Mouse (Mus musculus) frontal cortex, postnatal 25 days (tissue): ENCODE data around the gene Lpar2.

Source experiments
- DNase-seq, 2 experiments: peaks; one replicate each; pipeline ENCODE4 v3.0.0; 2022; ENCODE audit warnings: low spot score in 2 of 2

Lpar2 gene

GRCm38 (mm10) chr8:69822386-69823191 is at the start of gene Lpar2:
Gene Lpar2, plus strand, starts transcription at chr8:69822429.
- DNase-seq = no peak

- peak; percentile 68 to 78 for DNase-seq
These were observed 47.6 kb upstream of the Lpar2 start, which contains the start of gene Gm20422 for GRCm38 (mm10) chr8:69774503-69775148. Gene Gm20422, minus strand, starts transcription at chr8:69774886.

- no peak for DNase-seq
These were observed 47.1 kb upstream of the Lpar2 start for GRCm38 (mm10) chr8:69775149-69775534.

GRCm38 (mm10) chr8:69777111-69777510 is 45.1 kb upstream of the Lpar2 start:
- DNase-seq = no peak

- DNase-seq = no peak
These were observed 33.1 kb upstream of the Lpar2 start for GRCm38 (mm10) chr8:69789105-69789504.

GRCm38 (mm10) chr8:69789731-69790130 is 32.5 kb upstream of the Lpar2 start:
- DNase-seq = no peak

GRCm38 (mm10) chr8:69790364-69790763 is 31.9 kb upstream of the Lpar2 start:
- DNase-seq = no peak

- peak; percentile 80 to 81 for DNase-seq
These were observed 31.4 kb upstream of the Lpar2 start, which contains the start of the genes Atp13a1 and Zfp866 for GRCm38 (mm10) chr8:69790773-69791367. Gene Atp13a1, plus strand, starts transcription at chr8:69791163. Gene Zfp866, minus strand, starts transcription at chr8:69791178.

GRCm38 (mm10) chr8:69791415-69792068 is 30.7 kb upstream of the Lpar2 start:
- DNase-seq = no peak

- peak in 1 of 2 experiments; percentile 1 for DNase-seq
These were observed 28.6 kb upstream of the Lpar2 start for GRCm38 (mm10) chr8:69793666-69794065.

- DNase-seq = peak in 1 of 2 experiments; percentile 1
These were observed 28.1 kb upstream of the Lpar2 start for GRCm38 (mm10) chr8:69794096-69794495.

- no peak for DNase-seq
These were observed 27.3 kb upstream of the Lpar2 start for GRCm38 (mm10) chr8:69794901-69795300.

- DNase-seq = no peak
These were observed 25.4 kb upstream of the Lpar2 start for GRCm38 (mm10) chr8:69796721-69797345.

- no peak for DNase-seq
These were observed 24.6 kb upstream of the Lpar2 start for GRCm38 (mm10) chr8:69797661-69798060.

GRCm38 (mm10) chr8:69799261-69799660 is 23.0 kb upstream of the Lpar2 start:
- DNase-seq = peak in 1 of 2 experiments; percentile 2

- peak in 1 of 2 experiments; percentile 1 for DNase-seq
These were observed 22.3 kb upstream of the Lpar2 start for GRCm38 (mm10) chr8:69799946-69800345.

GRCm38 (mm10) chr8:69801796-69802195 is 20.4 kb upstream of the Lpar2 start:
- DNase-seq = no peak

GRCm38 (mm10) chr8:69802216-69802615 is 20.0 kb upstream of the Lpar2 start:
- DNase-seq = no peak

GRCm38 (mm10) chr8:69803366-69803765 is 18.9 kb upstream of the Lpar2 start:
- DNase-seq = no peak

- no peak for DNase-seq
These were observed 17.7 kb upstream of the Lpar2 start for GRCm38 (mm10) chr8:69804537-69804936.

GRCm38 (mm10) chr8:69805086-69805485 is 17.1 kb upstream of the Lpar2 start:
- no peak for DNase-seq
